Mouse (Mus musculus) adrenal gland, adult 18-20 months (tissue): ENCODE results near the gene Tekt1. TPM values are rescaled to one million over a fixed set of nuclear protein-coding genes. Genes with fewer than 3 reads are reported as not detected.

Experiments used
- microRNA-seq, 2 experiments: library from miRNA; unstranded; fragments of <30 nt; microRNA quantifications; one replicate each; pipeline ENCODE4 v1.2.0; 2021; ENCODE audit warnings: borderline number of aligned reads in 2 of 2
- total RNA-seq, 2 experiments: library from RNA; stranded (reverse); gene quantifications; 1 replicate in 1 of 2; 2 replicates in 1 of 2; pipeline ENCODE4 v1.2.3; 2021

Gene Tekt1
- total RNA-seq, 2 experiments from 2014 or later = 0.20 to 0.26 TPM

Small RNAs within 50 kb of the gene (microRNA-seq; reads per million reads assigned to microRNA genes)
- 0 reads per million in 2 experiments for gene Mir6338

Other genes with a start within 250 kb of the Tekt1 start
- gene Pitpnm3, start 226.7 kb downstream of the Tekt1 start, total RNA-seq = 1 to 10 TPM; 3.3 to 7.6 TPM
- gene Gm43951, start 155.6 kb downstream of the Tekt1 start, total RNA-seq = under 1 TPM; 0.70 to 0.76 TPM
- 1 to 10 TPM; 5.6 to 6.6 TPM for gene 4933427D14Rik, start 155.0 kb downstream of the Tekt1 start, total RNA-seq
- 10 to 100 TPM; 80.1 to 86.3 TPM for gene Txndc17, start 154.9 kb downstream of the Tekt1 start, total RNA-seq
- 10 to 100 TPM; 11.2 to 12.3 TPM for gene Med31, start 146.8 kb downstream of the Tekt1 start, total RNA-seq
- not detected for gene Slc13a5, start 95.2 kb downstream of the Tekt1 start, total RNA-seq
- gene Xaf1, start 60.8 kb downstream of the Tekt1 start, total RNA-seq = 10 to 100 TPM; 16.7 to 19.0 TPM
- gene Fbxo39, start 48.0 kb downstream of the Tekt1 start, total RNA-seq = not detected
- 1 to 10 TPM; 1.3 to 2.6 TPM for gene Smtnl2, start 49.3 kb upstream of the Tekt1 start, total RNA-seq
- gene Ggt6, start 73.1 kb upstream of the Tekt1 start, total RNA-seq = 1 to 10 TPM in 1 of 2 experiments, under 1 TPM in 1; 0.80 to 3.4 TPM
- 10 to 100 TPM; 75.1 to 86.3 TPM for gene Mybbp1a, start 78.9 kb upstream of the Tekt1 start, total RNA-seq
- gene Spns2, start 127.5 kb upstream of the Tekt1 start, total RNA-seq = 1 to 10 TPM; 2.7 to 3.7 TPM
- under 1 TPM in 1 of 2 experiments, not detected in 1; 0.22 TPM for gene Spns3, start 188.1 kb upstream of the Tekt1 start, total RNA-seq
- gene Ube2g1, start 244.8 kb upstream of the Tekt1 start, total RNA-seq = 10 to 100 TPM; 33.1 to 43.8 TPM